Mouse (Mus musculus) ZHBTc4 (cell line): Measurements from ENCODE around the gene Dmwd.
"Not testable (repeated sequence)": the region's sequence is repeated elsewhere in the genome, so short reads cannot be mapped to it uniquely, and the experiment has no call there.

Experiments
- DNase-seq: peaks from one replicate; pipeline ENCODE4 v3.0.0-alpha.2; 2011; ENCODE audit warnings: low read depth, low spot score

Dmwd gene

DNA sequence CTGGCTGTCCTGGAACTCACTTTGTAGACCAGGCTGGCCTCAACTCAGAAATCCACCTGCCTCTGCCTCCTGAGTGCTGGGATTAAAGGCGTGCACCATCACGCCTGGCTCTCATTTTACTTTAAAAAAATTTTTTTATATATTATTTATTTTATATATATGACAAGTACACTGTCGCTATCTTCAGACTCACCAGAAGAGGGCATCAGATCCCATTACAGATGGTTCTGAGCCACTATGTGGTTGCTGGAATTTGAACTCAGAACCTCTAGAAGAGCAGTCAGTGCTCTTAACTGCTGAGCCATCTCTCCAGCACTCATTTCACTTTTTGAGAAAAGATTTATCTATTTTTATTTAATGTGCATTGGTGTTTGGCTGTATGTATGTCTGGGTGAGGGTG is 5.0 kb upstream of the Dmwd start:
- DNase-seq = not testable (repeated sequence)

DNA sequence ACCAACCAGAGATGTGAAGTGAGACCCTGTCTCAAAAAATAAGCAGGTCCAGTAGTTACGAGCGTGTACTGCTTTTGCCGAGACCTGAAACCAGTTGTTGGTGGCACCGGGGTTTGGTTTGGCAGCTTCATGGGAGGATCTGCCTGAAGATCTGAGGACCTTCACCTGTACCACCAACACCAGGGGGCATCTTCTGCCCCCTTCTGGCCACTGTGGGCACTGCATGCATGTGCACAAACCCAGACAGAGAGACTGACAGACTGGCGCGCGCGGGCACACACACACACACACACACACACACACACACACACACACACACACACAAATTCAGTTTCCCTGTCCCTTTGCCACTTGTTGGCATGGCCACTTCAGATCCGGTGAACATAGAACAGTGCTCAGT is 2.5 kb upstream of the Dmwd start:
- peak; percentile 91 for DNase-seq

DNA sequence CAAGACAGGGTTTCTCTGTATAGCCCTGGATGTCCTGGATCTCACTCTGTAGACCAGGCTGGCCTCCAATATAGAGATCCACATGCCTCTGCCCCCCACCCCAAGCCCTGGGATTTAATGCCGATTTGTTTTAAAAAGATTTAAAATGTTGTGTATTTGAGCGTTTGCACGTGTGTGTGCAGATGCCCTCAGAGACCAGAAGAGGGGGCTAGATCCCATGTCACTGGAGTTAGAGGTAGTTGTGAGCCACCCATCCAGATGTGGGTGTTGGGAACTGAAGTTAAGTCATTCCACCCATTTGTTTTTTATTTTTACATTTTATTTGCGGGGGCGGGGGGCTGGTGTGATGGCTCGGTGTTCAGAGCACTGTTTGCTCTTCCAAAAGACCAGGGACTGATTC is 1.5 kb upstream of the Dmwd start:
- peak; percentile 66 for DNase-seq

DNA sequence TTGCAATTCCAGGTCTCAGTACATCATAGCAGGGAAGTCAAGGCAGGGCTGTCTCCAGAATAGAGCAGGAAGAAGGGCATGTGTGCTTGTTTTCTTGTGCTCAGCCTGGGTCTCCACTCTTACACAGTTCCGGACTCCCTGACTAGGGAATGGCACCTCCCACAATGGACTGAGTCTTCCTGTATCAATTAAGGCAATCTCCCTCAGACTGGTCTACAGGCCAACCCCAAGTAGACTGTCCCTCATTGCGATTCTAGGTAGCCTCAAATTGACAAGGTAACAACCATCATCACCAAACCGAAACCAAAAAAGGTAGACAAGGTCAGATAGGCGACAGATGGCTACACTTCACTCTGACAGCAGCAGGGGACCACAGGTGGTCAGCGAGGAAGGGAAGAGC is 796 bp upstream of the Dmwd start:
- DNase-seq = no peak

DNA sequence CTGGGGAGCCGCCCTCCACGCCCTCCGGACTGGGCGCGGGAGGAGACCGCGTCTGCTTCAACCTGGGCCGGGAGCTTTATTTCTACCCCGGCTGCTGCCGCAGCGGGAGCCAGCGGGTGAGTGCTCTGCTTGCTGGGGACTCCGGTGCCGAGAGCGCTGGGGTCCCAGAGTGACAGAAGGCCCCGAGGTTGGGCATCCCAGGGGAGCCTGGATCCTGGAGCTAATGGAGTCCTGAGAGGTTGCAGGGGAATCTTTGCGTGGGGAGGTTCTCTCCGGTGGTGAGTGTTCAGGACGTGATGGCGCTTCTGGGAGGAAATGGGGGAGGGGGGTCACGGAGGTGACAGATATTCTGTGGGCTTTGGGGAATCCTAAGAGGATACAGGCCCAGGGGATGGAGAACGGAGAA is 562 bp downstream of the Dmwd start:
- peak; percentile 44 for DNase-seq

DNA sequence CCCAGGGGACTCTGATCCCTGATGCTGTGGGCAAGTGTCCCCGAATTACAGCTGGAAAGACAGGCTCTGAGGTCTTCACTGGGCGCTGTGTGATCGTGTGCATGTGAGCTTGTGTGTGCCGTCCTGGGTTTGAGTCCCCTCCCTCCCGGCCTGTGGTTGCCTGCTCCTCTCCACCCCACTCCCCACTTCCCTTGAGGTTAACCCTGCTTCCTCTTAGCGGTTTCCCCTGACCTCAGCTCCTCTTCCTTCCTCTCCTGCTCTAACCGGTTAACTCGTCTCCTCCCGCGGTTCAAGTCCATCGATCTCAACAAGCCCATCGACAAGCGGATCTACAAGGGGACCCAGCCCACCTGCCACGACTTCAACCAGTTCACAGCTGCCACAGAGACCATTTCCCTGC is 1.7 kb downstream of the Dmwd start:
- no peak for DNase-seq

DNA sequence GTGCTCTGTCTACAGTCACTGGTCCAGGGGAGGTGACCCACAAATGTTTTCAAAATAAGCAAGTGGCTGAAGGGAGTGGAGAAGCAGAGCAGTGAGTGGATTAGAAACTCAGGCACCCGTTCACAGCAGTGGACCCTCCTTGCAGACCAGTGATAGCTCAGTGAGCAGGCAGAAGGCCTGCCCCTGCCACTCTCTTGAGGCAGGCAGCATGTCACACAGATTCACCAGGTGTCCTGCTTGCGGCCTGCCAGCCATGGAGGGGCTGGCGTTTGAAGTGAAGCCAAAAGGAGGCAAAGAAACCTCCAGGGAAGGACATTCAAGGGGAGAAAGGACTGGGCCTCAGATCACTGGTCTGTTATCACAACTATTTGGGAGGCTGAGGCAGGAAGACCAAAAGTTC is 2.7 kb downstream of the Dmwd start:
- no peak for DNase-seq

DNA sequence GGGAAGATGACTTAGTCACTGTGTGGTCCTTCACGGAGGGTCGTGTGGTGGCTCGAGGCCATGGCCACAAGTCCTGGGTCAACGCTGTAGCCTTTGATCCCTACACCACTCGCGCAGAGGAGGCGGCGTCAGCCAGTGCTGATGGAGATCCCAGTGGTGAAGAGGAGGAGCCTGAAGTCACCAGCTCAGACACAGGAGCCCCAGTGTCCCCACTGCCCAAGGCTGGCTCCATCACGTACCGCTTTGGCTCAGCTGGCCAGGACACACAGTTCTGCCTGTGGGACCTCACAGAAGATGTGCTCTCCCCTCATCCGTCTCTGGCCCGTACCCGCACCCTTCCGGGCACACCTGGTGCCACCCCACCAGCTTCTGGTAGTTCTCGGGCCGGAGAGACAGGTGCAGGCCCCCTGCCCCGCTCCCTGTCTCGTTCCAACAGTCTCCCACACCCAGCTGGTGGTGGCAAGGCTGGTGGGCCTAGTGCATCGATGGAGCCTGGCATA is 4.5 kb downstream of the Dmwd start:
- DNase-seq = no peak

DNA sequence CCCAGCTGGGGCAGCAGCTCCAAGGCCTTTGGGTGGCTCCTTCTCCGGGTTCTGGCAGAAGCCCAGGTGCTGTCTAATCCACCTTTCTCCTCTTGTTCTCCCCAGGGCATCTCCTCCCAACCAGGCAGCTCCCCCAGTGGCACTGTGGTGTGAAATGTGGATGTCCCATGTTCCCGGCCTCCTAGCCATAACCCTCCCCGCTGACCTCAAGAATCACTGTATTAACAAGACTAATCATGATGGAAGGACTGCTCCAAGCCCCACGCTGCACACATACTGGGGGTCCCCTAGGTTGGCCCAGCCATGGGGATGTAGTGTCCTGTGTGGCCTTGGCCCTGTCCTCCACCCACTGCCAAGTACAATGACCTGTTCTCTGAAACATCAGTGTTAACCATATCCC is 6.1 kb downstream of the Dmwd start:
- no peak for DNase-seq

DNA sequence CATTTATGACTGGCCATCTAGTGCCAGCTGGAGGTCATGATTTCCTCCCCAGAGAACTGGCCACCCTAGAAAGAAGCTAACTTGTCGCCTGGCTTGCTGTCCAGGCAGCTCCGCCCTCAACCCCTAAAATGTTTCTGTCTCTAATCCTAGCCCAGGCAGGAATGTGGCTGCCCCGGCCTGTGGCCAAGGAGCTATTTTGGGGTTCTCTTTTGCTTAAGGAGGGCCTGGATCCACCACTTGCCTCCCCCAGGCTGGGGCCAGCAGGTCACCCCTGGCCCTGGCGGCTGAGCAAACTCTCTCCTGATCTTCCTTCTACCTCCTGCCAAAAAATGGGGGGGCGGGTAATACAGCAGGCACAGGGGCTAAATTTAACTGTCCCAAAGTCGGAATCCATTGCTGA is 7.1 kb downstream of the Dmwd start:
- no peak for DNase-seq

DNA sequence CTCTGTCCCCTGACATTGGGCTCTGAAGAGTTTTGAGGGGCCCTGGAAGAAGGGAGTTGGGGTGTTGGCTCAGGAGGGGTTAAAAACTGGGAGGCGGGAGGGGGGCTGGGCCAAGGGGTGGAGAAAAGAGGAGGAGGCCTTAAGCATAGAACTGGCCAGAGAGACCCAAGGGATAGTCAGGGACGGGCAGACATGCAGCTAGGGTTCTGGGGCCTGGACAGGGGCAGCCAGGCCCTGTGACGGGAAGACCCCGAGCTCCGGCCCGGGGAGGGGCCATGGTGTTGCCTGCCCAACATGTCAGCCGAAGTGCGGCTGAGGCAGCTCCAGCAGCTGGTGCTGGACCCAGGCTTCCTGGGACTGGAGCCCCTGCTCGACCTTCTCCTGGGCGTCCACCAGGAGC is 7.7 kb downstream of the Dmwd start, which contains the start of gene Dmpk:
Gene Dmpk, plus strand, starts transcription at position 149 of the 400 bp plus-strand sequence.
- no peak for DNase-seq

DNA sequence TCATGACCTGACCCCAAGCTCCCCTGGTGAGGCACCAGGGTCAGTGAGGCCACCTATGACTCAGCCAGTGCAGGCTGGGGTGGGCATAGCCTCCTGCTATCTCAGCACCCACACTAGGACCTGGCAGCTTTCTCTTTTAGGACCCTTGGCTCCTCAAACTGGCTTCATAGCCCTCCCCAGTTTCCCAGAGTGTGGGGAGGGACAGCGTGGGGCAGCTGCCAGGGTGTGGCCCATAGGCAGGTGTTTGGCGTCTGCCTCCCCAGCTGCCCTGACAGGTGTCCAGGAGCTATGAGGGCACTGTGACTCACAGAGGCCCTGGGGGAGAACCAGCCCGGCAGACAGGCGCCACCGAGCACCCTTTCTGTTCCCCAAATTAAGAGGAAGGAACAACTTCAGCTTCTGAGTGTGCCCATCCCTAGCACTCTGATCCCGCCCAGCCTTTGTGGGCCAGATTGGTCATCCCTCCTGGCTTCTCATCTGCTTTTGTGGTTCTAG is 8.3 kb downstream of the Dmwd start:
- DNase-seq = no peak

DNA sequence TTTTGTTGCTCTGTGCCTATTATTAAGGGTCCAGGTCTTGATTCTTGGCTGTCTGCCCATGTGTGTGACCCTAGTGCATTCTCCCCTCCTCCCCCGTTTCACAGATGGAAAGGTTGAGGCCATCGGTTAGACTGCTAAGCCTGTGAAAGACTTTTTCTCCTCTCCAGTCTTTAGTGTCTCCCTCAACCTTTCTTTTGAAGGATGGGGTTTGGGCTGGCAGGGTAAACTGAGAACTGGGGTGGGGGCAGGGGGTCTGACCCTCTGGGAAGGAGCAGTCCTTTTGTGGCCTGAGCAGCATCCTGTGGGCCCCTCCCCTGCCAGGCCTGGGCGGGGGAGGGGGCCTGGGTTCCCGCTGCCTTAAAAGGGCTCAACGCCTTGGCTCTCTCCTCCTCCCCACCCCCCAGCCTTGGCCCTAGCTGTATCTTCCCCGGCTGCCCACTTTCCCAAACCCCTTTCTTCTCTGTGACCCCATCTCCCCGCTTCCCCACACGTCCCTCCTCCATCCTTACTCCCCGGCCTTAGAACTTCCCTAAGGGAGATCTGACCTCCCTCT is 9.0 kb downstream of the Dmwd start:
- no peak for DNase-seq

DNA sequence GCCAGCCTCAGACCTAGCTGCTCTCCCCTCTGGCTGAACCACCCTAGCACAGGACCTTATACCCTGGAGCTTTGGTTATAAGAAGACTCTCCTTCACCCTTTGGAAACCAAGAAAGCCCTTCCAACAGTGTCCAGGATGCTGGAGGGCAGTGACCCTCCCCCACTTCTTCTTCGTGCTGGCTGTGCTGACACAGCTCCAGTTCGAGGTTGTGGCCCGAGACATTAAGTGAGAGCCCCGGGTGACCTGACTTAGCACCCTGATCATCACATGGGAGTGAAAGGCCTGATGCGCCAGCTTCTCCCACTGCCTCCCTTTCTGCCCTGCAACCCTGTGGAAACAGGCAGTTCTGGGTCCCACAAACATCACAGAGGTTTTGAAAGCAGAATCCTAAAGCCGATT is 9.5 kb downstream of the Dmwd start:
- no peak for DNase-seq

DNA sequence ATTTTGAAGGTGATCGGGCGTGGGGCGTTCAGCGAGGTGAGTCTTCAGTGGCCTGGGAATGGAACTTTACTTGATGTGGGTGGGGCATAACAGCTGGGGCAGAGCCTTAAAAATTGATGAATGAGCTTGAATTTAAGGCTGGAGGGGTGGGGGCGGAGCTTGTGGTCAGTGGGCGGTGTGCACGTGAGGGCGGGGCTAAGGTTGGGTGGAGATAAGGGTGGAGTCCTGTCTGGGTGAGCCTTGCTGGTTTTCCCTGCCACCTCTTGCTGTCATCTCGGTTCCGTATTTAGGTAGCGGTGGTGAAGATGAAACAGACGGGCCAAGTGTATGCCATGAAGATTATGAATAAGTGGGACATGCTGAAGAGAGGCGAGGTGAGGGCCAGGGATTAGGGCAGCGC is 10.0 kb downstream of the Dmwd start:
- DNase-seq = peak; percentile 76

DNA sequence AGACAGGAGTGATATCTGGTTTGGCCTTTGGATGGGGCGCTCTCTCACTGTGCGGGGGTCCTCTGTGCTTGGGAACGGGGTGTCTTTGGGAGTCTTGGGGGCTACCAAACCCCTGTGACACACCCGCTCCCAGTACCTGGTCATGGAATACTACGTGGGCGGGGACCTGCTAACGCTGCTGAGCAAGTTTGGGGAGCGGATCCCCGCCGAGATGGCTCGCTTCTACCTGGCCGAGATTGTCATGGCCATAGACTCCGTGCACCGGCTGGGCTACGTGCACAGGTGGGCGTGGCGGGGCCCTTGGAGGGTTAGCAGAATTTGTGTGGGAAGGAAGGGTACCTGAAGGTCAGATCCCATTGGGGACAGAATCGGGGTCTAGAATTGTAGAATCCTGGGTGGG is 10.7 kb downstream of the Dmwd start:
- no peak for DNase-seq

DNA sequence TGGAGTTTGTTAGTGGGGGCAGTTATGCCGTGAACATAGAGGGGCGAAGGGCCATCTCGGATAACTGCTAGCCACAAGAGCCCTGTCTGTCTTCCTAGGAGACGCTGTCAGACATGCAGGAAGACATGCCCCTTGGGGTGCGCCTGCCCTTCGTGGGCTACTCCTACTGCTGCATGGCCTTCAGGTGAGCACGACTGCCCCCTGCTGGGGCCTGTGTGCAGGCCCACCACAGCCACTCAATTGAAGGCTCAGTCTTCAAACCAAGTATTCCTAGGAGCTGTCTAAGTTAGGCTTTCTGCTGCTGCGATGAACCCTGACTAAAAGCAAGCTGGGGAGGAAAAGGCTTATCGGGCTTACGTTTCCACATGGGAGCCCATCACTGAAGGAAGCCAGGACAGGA is 12.8 kb downstream of the Dmwd start:
- peak; percentile 79 for DNase-seq

DNA sequence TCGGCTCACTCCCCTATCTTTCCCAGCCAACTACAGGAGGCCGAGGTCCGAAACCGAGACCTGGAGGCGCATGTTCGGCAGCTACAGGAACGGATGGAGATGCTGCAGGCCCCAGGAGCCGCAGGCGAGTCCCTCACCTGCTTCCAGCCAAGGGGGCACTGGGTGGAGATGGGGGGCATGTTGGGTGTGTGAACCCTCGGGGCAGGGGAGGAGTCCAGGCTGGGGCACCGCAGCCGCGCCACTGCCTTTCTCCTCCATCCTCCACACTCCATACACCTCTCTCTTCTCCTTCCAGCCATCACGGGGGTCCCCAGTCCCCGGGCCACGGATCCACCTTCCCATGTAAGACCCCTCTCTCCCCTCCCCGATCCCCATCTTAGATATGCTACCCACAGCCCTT is 15.9 kb downstream of the Dmwd start:
- no peak for DNase-seq

DNA sequence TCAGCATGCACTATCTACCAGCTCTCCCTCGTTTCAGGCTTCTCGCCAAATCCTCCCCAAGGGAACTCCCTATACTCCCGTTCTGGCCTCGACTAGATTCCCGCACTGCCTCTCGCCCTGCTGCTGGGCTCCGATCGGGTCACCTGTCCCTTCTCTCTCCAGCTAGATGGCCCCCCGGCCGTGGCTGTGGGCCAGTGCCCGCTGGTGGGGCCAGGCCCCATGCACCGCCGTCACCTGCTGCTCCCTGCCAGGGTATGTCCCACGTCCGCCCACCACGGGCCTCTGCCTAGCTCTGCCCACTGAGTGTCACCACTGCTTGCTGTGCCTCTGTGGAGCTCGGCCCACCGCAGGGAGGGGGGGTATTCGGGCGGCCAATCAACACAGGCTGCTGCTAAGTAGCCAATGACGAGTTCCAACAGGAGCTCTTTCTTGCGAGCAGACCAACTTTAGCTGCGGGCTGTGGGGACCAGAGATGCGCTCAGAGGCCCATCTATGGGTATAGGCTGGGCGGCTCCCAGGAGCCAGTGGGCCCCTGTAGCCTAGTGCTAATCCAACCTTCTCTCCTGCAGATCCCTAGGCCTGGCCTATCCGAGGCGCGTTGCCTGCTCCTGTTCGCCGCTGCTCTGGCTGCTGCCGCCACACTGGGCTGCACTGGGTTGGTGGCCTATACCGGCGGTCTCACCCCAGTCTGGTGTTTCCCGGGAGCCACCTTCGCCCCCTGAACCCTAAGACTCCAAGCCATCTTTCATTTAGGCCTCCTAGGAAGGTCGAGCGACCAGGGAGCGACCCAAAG is 16.6 kb downstream of the Dmwd start:
- DNase-seq = peak; percentile 75

DNA sequence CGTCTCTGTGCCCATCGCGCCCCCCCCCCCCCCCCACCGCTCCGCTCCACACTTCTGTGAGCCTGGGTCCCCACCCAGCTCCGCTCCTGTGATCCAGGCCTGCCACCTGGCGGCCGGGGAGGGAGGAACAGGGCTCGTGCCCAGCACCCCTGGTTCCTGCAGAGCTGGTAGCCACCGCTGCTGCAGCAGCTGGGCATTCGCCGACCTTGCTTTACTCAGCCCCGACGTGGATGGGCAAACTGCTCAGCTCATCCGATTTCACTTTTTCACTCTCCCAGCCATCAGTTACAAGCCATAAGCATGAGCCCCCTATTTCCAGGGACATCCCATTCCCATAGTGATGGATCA is 17.1 kb downstream of the Dmwd start:
- DNase-seq = peak; percentile 91

DNA sequence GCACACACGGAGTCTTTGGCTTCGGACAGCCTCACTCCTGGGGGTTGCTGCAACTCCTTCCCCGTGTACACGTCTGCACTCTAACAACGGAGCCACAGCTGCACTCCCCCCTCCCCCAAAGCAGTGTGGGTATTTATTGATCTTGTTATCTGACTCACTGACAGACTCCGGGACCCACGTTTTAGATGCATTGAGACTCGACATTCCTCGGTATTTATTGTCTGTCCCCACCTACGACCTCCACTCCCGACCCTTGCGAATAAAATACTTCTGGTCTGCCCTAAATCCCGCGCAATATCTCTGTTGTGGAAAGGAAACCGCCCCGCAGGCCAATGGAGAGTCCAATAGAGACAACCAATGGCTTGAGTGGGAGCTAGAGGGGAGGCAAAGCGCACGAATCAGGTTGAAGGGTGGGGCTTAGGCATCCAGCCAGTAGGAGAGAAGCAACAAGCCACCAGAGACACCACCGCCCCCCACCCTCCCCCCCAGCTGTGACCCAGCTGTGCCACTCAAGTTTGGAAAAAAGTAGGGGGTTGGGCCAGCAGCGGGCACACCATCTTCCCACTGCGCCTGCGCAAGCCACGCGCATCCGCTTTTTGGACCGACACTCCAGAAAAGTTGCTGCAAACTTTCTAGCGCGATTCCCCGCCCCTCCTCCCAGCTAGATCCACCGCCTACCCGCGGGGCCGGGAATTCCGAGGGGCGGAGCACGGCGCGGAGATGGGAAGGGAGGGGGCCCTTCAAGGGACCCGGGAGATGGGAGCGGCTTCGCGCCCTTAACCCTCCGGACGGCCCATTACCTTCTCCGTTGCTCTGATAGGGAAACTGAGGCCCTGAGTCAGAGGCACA is 17.7 kb downstream of the Dmwd start:
- peak; percentile 99 for DNase-seq

DNA sequence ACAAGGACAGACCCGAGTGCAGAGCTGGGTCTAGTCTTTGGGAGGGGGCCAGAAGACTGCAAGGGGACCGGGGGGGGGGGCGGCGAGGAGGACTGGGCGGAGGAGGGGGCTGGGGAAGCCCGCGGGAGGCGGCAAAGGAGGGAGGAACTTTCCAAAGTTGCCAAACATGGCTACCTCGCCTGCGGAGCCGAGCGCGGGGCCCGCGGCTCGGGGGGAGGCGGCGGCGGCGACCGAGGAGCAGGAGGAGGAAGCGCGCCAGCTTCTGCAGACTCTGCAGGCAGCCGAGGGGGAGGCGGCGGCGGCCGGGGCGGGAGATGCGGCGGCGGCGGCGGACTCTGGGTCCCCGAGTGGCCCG is 18.4 kb downstream of the Dmwd start, which contains the start of gene Six5:
Gene Six5, plus strand, starts transcription at position 124 of the 355 bp plus-strand sequence.
- peak; percentile 64 for DNase-seq
